Mouse (Mus musculus): ENCODE results near the gene Cirbp.
"Not testable (repeated sequence)": the region's sequence is repeated elsewhere in the genome, so short reads cannot be mapped to it uniquely, and the experiment has no call there.

The Cirbp gene

GRCm38 (mm10) chr10:80164998-80165344 is 814 bp upstream of the Cirbp start:
- peak; percentile 90 for DNase-seq

GRCm38 (mm10) chr10:80166136-80166535 is 351 bp downstream of the Cirbp start:
- not testable (repeated sequence) for DNase-seq

GRCm38 (mm10) chr10:80167460-80168037 is 1.8 kb downstream of the Cirbp start:
- DNase-seq: peak; percentile 99 to 100

GRCm38 (mm10) chr10:80168038-80168661 is 2.4 kb downstream of the Cirbp start:
- peak; percentile 86 to 89 for DNase-seq

- no peak for DNase-seq
Measured at GRCm38 (mm10) chr10:80169070-80169469, 3.3 kb downstream of the Cirbp start.

GRCm38 (mm10) chr10:80169651-80170050 is 3.9 kb downstream of the Cirbp start:
- DNase-seq: no peak

- peak in 1 of 2 experiments; percentile 37 for DNase-seq
Measured at GRCm38 (mm10) chr10:80170052-80170451, 4.3 kb downstream of the Cirbp start.

GRCm38 (mm10) chr10:80170601-80171021 is 4.8 kb downstream of the Cirbp start:
- DNase-seq: no peak

- DNase-seq: no peak
Measured at GRCm38 (mm10) chr10:80171252-80171651, 5.5 kb downstream of the Cirbp start.

- DNase-seq: peak in 1 of 2 experiments; percentile 51
Measured at GRCm38 (mm10) chr10:80171760-80172526, 6.2 kb downstream of the Cirbp start.

- peak; percentile 88 to 89 for DNase-seq
Measured at GRCm38 (mm10) chr10:80172527-80173292, 6.9 kb downstream of the Cirbp start, which contains the start of gene 1600002K03Rik. Gene 1600002K03Rik, plus strand, starts transcription at chr10:80172944.

- DNase-seq: no peak
Measured at GRCm38 (mm10) chr10:80173358-80173757, 7.6 kb downstream of the Cirbp start.

- no peak for DNase-seq
Measured at GRCm38 (mm10) chr10:80173955-80174640, 8.3 kb downstream of the Cirbp start.

- DNase-seq: peak; percentile 49 to 61
Measured at GRCm38 (mm10) chr10:80174705-80175104, 8.9 kb downstream of the Cirbp start.

- DNase-seq: no peak
Measured at GRCm38 (mm10) chr10:80175536-80176269, 9.9 kb downstream of the Cirbp start.

- no peak for DNase-seq
Measured at GRCm38 (mm10) chr10:80176270-80176834, 10.6 kb downstream of the Cirbp start.

GRCm38 (mm10) chr10:80177441-80178279 is 11.9 kb downstream of the Cirbp start:
- no peak for DNase-seq

GRCm38 (mm10) chr10:80179068-80180051 is 13.6 kb downstream of the Cirbp start, which contains the start of gene Efna2:
Gene Efna2, plus strand, starts transcription at chr10:80179482.
- peak in 1 of 2 experiments; percentile 52 for DNase-seq

- no peak for DNase-seq
Measured at GRCm38 (mm10) chr10:80180288-80180687, 14.5 kb downstream of the Cirbp start.

All from thymus, postnatal 36 days (tissue).